ENCODE assay signal across 8 mouse cellular contexts in the genomic region with DNA sequence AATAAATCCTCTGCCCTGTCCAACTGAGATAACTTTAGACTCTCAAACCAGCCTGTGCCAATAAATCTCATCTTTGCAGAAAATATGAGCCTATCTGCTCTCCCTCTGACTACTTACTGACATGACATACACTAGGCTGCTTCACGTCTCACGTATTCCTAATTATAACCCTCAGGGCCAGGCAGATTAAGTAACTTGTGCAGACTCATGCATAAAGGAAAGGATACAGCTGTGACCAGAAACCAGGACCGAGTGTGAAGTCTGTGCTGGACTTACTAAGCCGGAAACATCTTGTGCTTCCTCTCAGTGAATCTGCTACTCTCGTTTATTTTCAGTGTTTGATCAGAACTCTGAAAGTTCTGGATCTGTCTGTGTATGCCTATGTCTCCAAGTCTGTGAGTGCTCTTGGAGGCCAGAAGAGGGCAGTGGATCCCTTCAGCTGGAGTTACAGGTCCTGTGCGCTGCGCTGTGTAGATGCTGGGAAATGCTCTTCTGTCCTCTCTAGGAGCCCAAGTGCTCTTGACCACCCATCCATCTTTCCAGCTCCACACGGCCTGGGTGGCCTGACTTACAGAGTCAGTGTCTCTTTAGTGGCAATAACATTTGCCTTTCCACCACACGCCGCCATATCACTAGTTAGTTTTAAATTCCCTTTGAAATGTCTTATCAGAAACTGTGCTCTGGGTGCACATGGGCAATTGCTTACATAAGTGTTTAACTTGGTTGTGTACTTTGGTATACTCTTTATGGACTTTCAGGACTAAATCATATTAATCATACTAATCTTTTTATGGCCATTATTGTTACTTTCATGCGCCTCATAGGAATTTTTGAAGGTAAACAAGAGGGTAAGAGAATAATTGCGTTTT. TPM values are rescaled to one million over a fixed set of nuclear protein-coding genes. Genes with fewer than 3 reads are reported as not detected.
DNase-seq lines count a peak whose midpoint lies in the region; ATAC-seq and TF ChIP-seq lines count a peak whose summit lies in the region.

No protein-coding gene starts in this region.

- DNase-seq in gastrocnemius, adult 18-20 months (ENCODE audit: low spot score): peak; percentile 38
- DNase-seq in gastrocnemius, postnatal 4 days (ENCODE audit: low spot score in 2 of 2): no peak
- DNase-seq in testis, postnatal 14 days (ENCODE audit: low spot score): no peak
- peak; percentile 6 for DNase-seq in lung, postnatal 14 days
- DNase-seq in spleen, adult 18-20 months: no peak
- no peak for DNase-seq in cerebellum, postnatal 36 days

- H3K4me2 ChIP-seq in forebrain, embryonic 13.5 days: no peak overlapping the region

- H3K27ac ChIP-seq in testis, adult 2 months (ENCODE audit: control insufficient read depth, insufficient read depth, low read depth, low read length): no peak overlapping the region
- H3K27ac ChIP-seq in forebrain, embryonic 13.5 days: no peak overlapping the region

- peaks cover 2% of the 10 kb centered on the region; the same call in 1 of the 2 replicates for H3K4me1 ChIP-seq in testis, adult 2 months (ENCODE audit: control insufficient read depth, insufficient read depth, low read length)
- H3K4me1 ChIP-seq in forebrain, embryonic 13.5 days: no peaks in the 10 kb centered on the region

- no peaks in the 10 kb centered on the region for H3K9me3 ChIP-seq in forebrain, embryonic 13.5 days (replicated peaks)

- 76% methylated on average over 12 of the region's 12 CpGs for WGBS in forebrain, embryonic 13.5 days

- H3K36me3 ChIP-seq in testis, adult 2 months (ENCODE audit: control insufficient read depth, insufficient read depth, low read length): no peaks in the 10 kb centered on the region
- H3K36me3 ChIP-seq in forebrain, embryonic 13.5 days (ENCODE audit: poor library complexity, severe bottlenecking): no peaks in the 10 kb centered on the region

- TF ChIP-seq CTCF in testis, adult 2 months (IDR thresholded peaks at IDR 0.05; ENCODE audit: control insufficient read depth, insufficient read depth, insufficient replicate concordance, low read depth, low read length): peak; percentile 50; the same call in 1 of the 2 replicates

- no peaks in the 10 kb centered on the region for H3K27me3 ChIP-seq in testis, adult 2 months (ENCODE audit: control insufficient read depth, insufficient read depth, low read length)
- no peaks in the 10 kb centered on the region for H3K27me3 ChIP-seq in forebrain, embryonic 13.5 days

- ATAC-seq in forebrain, embryonic 13.5 days: peak; percentile 62; the same call in 1 of the 2 replicates

- no peak for TF ChIP-seq POLR2A in testis, adult 2 months (IDR thresholded peaks at IDR 0.05; ENCODE audit: control insufficient read depth, low read depth, low read length)

- no peak overlapping the region for H3K4me3 ChIP-seq in testis, adult 2 months (ENCODE audit: control insufficient read depth, low read depth, low read length)
- no peak overlapping the region for H3K4me3 ChIP-seq in forebrain, embryonic 13.5 days

- H3K9ac ChIP-seq in forebrain, embryonic 13.5 days: no peak overlapping the region

RNA-seq across cellular contexts. Expression of gene Arl14, which starts 13.5 kb away (rescaled TPM):
- not detected for total RNA-seq in gastrocnemius, adult 18-20 months (2021)
- total RNA-seq in gastrocnemius, postnatal 4 days (2021): not detected
- not detected in 2 replicates for polyA plus RNA-seq in testis, adult 2 months (2012; rRNA removed)
- not detected in 2 replicates for polyA plus RNA-seq in forebrain, embryonic 13.5 days (2015; fragmentation: Nextera tagmentation; extraction: Ambion mirVana)

Comparison
In these comparisons a context has a peak if more than half of its experiments do, and no peak if none do; other contexts are left out.
1. DNase-seq: peak in gastrocnemius, adult 18-20 months (single experiment) and lung, postnatal 14 days (single experiment); none in gastrocnemius, postnatal 4 days (0 of 2), testis, postnatal 14 days (single experiment), spleen, adult 18-20 months (0 of 2) and cerebellum, postnatal 36 days (0 of 2).